Mouse (Mus musculus): Measurements from ENCODE around the gene Scn4a.
A peak's percentile ranks its signal among the peaks of the same experiment; 100 is the strongest.

Gene Scn4a

DNA sequence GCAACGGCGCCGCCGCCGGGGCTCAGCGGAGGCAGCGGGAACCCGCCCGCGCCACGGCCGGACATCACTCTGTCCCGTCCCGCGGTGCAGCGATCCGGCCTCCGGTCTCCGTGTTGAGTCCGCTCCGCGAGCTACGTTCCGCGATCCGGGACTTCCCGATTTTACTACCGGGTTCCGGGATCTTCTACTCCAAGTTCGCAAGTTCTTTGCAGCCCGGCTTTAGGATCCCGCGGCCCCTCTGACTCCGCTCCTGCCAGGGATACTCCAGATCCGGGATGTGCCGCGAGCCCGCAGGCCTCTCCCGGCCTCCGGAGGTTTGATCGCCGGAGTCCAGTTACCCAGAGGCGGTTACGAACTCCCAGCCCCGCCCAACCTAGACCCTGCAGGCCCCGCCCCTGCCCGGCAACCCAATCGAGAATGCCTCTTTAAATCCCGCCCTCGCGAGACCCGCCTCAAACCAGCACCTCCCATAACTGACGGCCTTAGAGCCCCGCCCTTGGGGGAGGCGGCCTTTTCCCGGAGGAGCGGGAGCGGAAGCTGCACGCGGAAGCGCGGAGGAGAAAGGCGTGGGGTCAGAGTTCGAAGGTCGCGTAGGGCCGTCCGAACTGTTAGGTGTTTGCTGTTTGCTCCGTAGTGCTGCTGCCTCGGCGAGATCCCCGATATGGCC lies 80.3 kb downstream of the Scn4a start, which contains the start of gene Smarcd2:
TSS of gene Smarcd2 (minus strand) at position 329 of the 667 bp plus-strand sequence.
- DNase-seq (ENCODE audit: low spot score in 2 of 2), result peak; percentile 99

DNA sequence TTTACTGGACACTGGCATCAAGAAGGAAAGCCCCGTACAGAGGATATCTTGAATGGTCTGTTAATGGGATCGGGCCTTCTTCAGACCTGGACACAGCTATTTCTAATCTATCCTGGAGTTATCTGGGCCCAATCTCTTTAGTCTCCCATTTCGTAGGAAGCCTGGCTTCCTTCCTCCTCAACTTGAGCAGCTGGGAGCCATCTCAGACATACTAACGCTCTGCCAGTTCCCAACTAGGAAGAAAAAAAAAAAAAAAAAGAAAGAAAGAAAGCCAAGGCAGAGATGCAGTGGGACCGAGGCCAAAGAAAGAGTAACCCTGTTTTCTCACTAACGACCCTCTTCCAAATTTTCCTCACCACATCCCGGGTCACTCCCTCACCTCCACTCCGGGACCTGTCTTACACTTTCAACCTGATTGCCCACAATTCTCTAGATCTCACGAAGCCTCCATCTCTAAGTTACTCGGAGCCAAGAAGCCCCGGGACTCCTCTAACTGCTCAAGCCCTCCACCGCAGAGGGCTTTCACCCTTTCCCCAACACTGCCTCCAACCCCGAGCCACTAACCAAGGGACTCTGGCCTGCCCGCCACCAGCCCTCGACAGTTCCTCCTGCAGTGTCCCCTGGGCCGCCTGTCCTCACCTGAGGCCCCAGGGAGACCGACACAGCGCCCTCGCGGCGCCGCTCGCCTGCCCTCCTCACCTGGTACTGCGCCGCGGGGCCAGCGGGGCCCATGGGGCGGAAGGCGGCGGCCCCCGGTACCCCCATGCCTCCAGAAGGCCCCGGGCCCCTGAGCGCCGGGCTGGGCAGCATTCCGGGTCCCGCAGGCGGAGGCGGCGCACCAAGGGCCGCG lies 81.1 kb downstream of the Scn4a start:
- peak in 1 of 2 experiments; percentile 43 for DNase-seq (ENCODE audit: low spot score in 2 of 2)

DNA sequence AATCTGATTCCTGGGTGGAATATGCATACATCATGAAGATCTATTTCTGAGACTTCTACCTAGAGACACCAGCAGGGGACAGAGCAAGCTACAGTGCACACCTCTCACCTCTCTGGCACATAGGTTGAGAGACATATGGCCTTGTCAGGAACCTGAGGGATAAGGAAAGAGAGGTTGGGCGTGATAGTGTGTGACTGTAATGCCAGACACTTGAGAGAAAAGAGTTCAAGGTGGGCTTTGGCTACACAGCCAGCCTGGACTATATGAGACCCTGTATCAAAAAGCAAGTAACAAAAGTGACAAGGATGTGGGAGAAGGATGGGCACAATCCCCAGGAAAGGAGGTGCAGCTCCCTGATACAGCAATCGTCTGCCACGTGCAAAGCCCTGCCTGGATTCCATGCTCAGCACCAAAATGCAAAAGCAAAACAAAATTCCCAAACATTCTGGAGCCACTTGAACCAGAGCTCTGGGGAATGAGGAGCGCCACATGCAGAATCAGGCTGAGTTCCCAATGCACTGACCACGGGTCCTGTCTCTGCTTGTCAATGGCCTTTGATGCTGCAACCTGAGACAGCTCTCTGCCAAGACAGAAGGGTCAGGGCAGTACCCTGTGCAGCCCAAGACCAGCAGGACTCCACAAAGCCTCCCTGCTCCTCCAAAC lies 81.8 kb downstream of the Scn4a start:
- no peak for DNase-seq (ENCODE audit: low spot score in 2 of 2)

- DNase-seq (ENCODE audit: low spot score in 2 of 2), result no peak
These were observed 84.0 kb downstream of the Scn4a start for GRCm38 (mm10) chr11:106269060-106269431.

Data from frontal cortex, postnatal 14 days (tissue).